Mouse (Mus musculus) adrenal gland (tissue): ENCODE measurements around the gene Sgip1.

Source experiments
- intact Hi-C: fragments of 180-260 bp; cut with DNase I; formaldehyde crosslinking; loops from one replicate; pipeline ENCODE4 v1.15.1; 2025

The Sgip1 gene

DNA sequence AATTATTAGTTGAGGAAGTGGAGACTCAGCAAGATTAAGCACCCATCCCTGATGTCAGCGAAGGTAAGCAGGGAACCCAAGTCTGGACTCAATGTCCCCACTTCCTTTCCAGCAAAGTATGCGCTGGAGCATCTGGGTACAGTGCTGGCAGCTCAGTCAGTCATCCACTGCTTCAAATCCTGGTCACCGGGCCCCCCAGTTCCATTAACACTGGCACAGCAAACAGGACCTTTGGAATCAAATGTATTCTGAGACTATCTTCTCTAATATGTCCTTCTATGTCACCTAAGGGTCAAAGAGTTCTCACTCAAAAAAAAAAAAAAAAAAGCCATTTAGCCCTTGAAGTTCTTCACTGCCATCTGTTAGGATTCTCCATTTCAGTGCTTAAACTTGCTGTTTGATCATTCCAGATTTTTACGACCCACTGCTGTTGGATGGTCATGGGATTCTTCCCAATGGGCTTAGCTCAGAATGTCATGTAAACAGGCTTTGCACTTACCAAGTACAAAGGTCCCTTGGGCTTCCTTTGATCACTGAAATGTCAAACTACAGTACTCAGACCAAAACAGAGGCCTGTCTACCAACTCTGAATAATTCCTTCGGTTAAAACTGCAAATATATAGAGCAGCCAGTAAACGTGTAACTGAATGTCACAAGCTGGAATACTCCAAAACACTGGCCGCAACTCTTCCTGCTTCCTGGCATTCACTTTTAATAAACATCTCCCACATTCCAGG, 99.1 kb downstream of the Sgip1 start:
- intact Hi-C loops: no loop called here

DNA sequence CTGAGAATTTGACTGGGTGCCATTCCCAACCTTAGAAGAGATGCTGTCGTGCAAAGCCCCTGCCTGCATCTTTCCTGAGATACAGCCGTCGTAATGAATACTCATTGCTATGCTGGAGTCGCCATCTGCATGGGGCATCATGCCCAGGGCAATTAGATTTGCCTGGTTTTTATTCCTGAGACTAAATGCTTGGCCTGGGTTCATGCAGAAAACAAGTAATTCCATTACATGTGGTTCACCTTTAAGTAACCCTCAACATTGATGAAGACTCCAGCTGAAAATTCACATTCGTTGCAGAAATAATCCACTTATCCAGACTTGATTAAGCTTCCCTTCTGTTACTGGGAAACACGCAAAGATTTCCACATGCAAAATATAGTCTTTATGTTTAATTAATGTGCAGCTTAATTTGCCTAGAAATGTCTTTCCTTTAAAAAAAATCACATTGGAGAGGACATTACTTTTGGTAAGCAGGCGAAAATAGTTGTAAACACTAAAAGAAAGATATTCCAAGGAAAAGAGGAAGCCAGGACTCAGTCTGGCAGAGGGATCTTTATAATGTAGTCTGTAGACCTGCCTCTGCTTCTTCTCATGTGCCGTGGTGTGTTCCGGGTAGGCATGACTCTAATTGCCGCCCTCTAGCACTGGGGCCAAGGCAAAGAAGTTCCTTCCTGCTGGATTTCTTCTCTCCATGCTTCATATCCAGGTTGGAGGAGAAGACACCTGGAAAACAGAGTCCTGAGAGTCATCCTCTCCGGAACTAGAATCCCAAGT, 100.0 kb downstream of the Sgip1 start:
- intact Hi-C loops: no loop called here

DNA sequence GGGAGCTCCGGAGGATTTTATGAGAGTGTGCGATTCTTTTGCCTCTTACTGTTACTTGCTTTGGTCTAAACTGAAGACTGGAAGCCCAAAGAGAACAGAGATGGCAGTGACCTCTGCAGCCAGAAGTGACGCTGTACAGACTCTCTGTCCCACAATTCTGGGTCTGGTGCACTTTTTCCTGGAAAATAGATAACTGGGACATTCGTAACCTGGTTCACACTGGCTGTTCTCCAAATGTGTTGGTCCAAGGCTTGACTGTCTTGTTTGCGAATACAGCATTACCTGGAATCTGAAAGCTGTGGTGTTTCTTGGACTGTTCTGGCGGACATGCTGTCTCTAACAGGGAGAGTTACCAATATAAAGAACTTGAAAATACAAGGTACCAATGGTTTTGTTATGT, 109.4 kb downstream of the Sgip1 start:
- intact Hi-C loops: no loop called here

DNA sequence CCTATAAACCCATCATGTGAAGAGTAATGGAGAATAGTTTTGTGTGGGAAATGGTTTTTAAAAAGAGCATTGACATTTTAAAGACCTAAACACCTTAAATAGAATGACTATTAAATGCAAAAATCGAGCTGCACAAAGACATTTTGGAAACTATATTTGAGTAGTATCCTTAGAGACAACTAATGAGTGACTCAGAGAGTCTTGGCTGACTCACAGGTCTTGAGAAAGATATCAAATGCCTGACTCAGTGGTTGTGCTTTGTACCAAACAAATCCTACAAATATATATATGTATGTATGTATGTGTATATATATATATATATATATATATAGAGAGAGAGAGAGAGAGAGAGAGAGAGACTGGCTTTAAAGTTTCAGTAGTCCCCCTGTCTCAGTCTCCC, 110.1 kb downstream of the Sgip1 start:
- intact Hi-C loops: no loop called here

DNA sequence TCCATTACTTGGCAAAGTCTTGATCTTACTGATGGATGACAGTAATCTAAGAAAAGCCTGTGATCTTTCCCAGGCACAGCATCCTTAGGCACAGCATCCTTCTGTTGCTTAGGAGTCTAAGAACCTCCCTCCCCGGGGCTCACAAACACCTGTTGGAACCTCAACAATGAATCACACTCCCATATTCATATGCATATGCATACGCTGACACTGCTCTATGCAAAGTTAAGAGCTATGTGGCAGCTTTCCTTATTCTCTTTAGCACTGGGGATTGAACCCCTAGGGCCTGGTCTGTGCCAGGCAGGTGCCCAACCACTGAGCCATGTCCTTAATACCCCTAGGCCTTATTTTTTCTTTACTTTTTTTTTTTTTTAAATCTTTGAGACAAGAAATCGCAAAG, 111.2 kb downstream of the Sgip1 start:
- intact Hi-C loops: no loop called here

DNA sequence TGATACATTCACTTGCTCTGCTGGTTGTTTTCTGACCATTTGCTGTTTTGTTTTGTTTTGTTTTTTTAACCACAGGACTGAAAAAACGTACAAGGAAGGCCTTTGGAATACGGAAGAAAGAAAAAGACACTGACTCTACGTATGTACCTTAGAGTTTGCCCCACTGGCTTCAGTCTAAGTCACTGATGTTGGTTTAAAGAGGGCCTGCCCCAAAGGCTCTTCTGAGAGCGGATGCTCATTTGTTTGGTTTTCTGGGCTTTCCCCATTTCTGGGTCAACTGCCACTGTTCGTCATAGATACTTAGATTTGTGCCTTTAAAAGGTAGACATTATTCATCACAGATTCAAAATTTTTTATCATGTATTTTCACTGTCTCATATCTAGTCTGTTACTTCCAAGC, 111.7 kb downstream of the Sgip1 start:
- intact Hi-C loops: no loop called here

DNA sequence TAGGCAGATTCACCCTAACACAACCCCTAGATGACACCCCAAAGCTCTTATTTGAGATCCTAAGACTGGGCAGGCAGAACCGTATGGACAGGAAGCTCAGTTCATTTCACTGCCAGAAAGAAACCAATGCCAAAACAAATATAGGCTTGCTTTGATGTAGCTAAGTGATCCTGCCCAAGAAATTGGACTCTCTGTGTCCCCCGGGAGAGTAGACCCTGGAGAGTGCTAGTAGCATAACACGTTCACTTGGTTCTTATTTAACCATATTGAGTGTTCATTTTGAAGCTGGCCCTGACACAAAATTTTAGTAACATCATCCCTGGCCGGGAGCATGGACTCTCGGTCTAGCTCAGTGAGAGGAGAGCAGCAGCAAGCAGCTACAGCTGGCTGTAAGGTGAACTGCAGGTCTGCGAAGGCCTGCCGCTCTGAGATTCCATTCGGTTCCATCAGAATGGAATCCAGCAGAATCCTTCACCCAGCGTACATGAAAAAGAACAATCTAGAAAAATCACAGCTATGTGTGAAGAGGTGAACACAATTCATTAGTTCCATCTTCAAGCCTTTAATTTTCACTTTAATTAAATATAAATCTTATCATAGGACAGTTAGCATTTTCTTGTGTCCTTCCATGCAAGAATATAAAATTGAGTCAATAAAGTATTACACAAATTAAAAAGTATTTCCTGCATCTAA, 112.4 kb downstream of the Sgip1 start:
- intact Hi-C loops: no loop called here

DNA sequence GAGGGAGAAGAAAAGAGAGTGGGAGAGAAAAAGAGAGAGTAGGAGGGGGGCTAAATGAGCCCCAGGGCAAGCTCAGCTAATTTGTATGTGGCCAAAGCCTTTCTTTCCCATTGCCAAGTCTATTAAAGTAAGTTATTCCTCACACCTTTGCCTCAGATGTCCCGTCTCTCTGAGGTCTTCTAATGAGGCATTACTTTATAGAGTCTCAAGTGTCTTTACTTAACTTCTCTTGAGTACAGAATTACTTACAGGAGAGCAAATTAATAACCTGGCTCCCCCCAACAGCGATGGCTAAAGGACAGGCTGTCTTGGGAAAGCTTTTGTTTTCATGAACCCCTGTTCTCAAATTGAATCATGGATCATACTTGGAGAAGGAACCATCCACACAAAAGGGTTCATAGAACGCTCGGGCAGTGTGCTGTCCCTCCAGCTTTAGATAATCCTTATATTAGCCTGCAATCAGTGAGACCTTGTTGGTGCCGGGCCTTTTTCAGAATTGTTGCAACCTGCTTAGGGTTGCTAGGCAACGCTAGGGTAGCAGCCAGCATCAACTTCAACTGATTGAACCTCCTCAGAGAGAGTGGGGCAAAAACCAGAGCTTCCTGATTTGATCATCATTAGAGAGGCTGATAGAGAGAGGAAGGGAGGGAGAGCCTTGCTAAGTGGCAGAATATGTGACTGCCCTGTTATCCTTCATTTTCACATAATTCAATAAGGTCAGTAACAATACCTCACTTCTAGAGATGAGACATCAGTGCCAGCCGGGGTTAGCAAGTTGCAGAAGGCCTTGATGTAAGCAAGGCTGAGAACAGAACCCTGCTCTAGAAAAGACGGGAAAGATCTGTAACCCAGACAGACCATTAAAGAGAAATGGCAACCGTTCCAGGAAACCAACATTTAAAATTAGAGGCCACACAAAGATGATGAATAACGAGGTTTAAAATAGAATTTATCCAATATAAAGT, 114.1 kb downstream of the Sgip1 start:
- intact Hi-C loops: no loop called here

DNA sequence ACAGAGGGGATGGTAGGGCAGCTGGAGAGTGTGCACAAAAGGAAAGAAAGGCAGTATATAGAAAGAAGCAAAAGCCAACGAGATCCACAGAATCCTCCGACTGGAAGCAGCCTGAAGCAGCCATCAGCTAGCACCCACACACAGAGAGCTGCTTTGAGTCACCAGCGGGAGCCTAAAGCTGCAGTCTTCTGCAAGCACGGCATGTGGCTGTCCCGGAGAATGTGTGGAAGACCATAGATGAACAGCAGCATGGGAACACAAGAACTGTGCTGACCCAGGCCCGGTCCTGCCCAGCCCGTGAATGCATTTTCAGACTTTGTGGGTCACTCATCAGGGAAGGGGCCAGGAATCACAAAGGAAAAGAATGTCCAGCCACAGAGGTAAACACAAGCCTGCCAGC, 115.0 kb downstream of the Sgip1 start:
- intact Hi-C loops: no loop called here

DNA sequence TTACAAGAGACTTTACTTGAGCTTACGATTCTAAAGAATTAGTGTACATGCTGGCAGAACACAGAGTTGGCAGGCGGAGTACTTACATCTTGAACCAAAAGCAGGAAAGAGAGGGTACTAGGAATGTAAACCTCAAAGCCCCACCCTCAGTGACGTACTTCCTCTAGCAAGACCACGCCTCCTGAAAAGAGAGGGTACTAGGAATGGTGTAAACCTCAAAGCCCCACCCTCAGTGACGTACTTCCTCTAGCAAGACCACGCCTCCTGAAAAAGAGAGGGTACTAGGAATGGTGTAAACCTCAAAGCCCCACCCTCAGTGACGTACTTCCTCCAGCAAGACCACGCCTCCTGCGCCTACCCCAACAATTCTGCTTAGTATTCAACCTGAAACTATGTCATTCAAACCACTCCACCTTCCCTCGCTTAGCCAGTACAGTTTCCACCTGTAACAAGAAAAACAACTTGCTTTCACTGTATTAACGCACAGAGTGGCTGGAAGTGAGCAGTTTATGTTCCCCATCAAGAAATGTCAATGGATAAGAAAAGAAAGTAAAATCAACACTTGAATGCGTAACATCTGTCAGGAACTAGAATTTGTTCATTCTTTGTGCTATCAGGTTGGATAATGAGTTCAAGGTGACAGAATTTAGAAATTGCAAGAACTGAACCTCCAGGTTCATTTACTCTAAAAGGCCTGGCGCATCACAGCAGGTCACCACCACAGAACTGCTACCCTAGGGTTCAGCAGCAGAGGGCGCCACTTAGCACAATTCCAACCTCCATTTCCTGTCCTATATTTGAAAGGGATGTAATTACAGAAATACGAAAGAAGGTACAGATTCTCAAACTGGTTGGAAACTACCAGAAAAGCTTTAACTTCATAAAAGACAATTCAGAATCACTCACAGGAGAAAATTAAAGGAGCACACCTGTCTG, 118.4 kb downstream of the Sgip1 start:
- intact Hi-C loops: loop anchor here (10.0 kb wide), 1 partner anchor 95 kb away; no protein-coding TSS in a partner anchor

DNA sequence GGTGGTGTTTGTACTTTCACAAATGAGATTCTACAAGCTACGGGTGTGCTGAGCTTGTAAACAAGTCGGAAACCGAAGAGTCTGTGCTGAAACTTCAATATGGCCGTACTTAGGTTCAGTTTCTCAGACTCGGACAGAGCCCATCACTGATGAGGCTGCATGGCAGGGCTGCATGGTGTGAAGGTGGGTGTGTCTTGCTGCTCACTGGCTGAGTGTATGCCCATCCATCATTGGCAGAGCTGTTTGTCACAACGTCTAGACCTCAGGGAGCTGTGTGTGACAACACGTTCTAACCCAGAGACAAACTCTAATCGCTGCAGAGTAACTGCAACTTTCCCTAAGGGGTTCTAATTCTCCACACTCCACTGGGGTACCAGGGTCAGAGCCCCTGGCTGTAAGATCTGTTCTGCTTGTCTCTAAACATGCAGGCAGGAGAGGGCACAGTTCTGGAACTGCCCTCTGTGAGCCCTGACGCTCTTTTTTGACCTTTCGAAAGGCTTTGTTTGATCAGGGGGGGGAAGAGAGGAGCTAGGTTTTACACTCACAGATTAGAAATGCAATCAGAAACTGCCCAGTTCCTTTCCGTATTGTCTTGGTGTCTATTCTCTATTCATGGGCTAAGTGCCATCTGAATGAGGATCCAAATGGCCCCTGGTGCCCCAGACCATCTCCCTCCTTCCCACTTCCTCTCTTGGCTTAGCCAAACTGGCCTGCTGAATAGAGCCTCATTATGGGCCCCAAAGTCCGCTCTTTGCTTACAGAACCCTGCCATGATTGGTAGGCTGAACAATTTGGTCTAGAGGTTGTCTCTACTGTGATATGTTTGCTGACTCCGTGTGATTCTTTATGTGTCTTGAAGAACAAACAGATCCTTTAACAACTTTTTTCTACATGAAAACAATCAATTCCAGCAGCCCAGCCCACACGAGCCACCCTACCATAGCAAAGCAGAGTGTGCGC, 121.9 kb downstream of the Sgip1 start:
- intact Hi-C loops: loop anchor here (10.0 kb wide), 1 partner anchor 92 kb away; no protein-coding TSS in a partner anchor

DNA sequence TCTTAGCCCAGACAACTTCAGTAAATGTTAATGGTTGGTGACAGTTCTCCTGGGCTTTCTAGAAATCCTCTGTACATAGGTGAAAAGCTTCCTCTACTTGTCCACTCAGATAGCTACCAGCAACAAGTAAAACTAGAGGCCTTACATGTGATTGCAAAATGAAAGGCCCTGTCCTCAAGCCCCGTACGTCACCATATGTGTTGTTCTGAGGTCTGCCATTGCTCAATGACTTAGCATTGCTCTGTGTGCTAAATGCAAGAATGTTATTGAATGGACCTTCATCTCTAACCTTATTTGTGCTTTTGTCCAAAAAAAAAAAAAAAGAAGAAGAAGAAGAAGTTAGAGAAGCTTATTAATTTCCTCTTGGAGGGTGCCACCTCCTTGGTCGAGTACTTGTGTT, 125.4 kb downstream of the Sgip1 start:
- intact Hi-C loops: loop anchor here (10.0 kb wide), 1 partner anchor 88 kb away; no protein-coding TSS in a partner anchor

DNA sequence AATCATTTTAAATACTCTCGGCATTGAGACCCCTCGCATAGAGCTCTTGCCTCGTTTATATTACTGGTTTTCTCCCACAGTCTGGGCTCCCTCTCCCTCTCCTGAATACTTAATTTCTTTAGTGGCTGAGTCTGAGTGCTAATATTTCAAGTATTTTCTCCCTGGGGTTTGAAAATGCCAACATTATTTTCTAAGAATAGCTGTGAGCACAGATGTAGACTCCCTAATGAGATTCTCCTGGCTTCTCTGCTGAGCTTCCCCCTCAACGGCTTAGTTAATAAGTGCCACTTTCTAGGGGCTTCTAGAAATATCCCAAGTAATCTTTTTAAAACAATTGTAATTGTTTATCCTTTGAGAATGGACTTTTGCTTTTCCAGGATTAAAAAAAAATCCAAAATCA, 130.2 kb downstream of the Sgip1 start:
- intact Hi-C loops: no loop called here

DNA sequence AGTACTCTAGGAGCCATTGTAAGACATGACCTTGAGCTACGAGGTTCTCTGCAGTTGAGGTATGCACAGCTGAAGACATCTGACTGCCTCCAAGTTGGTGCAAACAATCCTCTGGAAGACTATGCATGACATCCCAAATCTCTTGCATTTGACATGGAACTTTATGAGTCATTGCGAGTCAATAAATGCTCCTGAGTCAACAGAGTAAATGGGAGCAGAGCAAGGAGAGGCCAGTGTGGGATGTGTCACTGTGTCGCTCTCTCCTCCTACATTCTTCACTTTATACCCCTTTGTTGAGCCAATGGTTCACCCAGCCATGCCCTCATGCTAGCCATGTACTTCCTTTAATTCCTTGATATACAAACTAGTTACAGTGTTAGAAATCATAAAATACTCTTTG, 142.0 kb downstream of the Sgip1 start:
- intact Hi-C loops: no loop called here

DNA sequence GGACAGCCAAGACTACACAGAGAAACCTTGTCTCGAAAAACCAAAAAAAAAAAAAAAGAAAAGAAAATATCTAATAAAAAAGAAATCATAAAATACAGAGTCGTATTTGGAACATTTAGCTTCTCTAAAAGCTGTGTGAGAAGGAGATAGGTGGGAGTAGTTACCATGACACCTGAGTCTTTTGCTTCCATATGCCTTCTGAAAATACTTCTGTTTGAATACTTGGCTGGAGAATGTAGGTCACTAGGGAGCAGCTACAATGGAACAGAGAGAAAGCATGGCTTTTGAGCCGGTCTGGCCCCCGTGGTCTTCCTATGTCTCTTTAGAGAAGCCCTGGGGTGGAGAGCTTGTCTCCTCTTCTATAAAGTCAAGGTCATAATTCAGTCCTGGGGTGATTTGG, 143.1 kb downstream of the Sgip1 start:
- intact Hi-C loops: no loop called here

DNA sequence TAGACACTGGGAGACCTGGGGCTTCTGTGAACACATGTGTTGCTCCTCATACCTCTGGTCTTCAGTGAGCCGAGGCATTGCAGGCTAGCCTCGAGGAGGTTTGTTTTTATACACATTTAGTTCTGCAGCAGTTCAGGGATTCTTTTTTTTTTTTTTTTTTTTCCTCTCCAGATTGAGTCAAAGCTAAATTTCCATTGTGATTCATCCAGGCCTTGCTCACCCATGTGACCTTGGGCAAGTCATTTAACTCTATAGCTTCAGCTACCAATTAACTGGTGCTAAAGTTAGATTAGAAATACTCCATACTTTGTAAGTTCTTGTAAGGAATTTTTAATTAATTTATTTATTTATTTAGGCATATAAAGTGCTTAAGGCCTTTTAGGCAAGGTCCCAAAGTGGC, 145.4 kb downstream of the Sgip1 start:
- intact Hi-C loops: no loop called here

DNA sequence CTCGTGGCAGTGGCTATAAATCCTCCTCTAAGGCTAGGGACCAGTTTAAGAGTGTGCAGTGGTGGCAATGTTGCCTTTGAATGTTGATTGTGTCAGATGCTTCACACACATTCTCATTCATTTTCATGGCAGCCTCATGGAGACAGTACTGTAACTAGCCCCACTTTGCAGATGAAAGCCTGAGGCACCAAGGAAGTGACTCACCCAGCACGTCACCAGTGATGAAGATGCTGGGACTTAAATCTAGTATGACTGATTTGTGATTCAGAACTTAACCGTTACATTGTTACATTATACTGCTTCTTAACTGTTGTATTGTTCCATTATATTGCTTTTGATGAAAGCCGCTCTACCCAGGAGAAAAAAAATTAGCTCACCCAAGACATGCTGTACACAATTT, 145.8 kb downstream of the Sgip1 start:
- intact Hi-C loops: no loop called here

DNA sequence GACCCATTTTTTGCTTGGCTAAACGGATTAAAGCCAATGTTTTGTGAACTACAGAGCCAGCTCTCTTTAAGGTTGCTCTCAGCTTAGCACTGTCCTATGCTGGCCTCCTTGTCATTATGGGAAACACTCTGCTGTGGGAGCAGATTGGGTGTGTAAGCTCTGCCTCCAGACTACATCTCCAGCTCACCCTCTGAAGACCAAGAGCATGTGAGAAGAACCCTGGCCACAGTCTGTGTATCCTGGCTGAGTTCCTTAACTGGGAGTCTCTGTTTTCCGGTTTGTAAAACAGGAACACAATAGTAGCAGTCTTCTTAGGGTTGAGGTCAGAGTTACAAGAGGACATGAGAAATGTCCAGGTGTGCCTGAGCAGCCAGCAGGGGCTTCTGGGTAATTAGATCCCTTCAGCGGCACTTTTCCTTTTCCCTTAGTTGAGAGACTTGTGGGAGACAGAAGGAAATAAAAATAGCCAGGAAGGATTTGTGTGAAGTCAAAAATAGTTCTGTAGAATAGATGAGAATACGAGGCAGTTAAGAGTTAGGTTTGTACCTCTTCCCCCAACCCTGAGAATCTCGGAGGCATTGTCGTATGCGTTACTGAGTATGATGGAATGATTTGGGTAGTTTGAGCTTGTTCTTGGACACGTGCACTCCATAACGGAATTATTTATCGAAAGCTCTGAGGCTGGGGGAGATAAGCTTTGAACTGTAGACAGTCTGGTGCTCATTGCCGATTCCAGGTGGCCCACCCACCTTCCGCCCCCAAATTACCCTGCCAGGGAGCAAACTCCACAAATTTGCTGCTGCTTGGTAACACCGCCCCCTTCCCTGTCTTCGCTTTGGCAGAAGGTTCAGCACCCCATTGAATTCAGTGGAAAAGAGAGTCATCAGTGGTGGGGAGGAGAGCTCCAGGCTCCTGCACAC, 146.9 kb downstream of the Sgip1 start:
- intact Hi-C loops: no loop called here
